Mouse (Mus musculus) limb, embryonic 12.5 days (tissue): ENCODE results near the gene Tmem88b. TPM values are rescaled to one million over a fixed set of nuclear protein-coding genes. Genes with fewer than 3 reads are reported as not detected.
"Not testable (repeated sequence)": the region's sequence is repeated elsewhere in the genome, so short reads cannot be mapped to it uniquely, and the experiment has no call there.

Source experiments
- ATAC-seq: fragments of 200-750 bp; cut with Nextera tagmentation; 2 replicates; pipeline ENCODE4 v1.8.0; 2017; ENCODE audit warnings: low read depth, moderate TSS enrichment; ENCODE audit not compliant: insufficient number of reproducible peaks, insufficient read depth, low FRiP score, low TSS enrichment
- H3K27ac ChIP-seq: fragments of 300-500 bp; sonication (generic); 2 replicates; pipeline ENCODE4 v1.5.1; 2016; ENCODE audit warnings: mild to moderate bottlenecking, moderate library complexity
- H3K27me3 ChIP-seq: fragments of 300-500 bp; sonication (generic); 2 replicates; pipeline ENCODE4 v1.6.1; 2016; ENCODE audit warnings: mild to moderate bottlenecking, moderate library complexity
- H3K36me3 ChIP-seq: fragments of 300-500 bp; sonication (generic); 2 replicates; pipeline ENCODE4 v1.6.1; 2016; ENCODE audit warnings: mild to moderate bottlenecking, moderate library complexity
- H3K4me1 ChIP-seq: fragments of 300-500 bp; sonication (generic); replicated peaks from 2 replicates; pipeline ENCODE4 v1.6.1; 2016
- H3K4me2 ChIP-seq: fragments of 300-500 bp; sonication (generic); 2 replicates; pipeline ENCODE4 v1.6.1; 2016; ENCODE audit warnings: mild to moderate bottlenecking, moderate library complexity
- H3K4me3 ChIP-seq: fragments of 300-500 bp; sonication (generic); replicated peaks from 2 replicates; pipeline ENCODE4 v1.5.1; 2016; ENCODE audit warnings: mild to moderate bottlenecking
- H3K9ac ChIP-seq: fragments of 300-500 bp; sonication (generic); replicated peaks from 2 replicates; pipeline ENCODE4 v1.6.1; 2016; ENCODE audit warnings: mild to moderate bottlenecking, moderate library complexity
- H3K9me3 ChIP-seq: fragments of 300-500 bp; sonication (generic); 2 replicates; pipeline ENCODE4 v1.6.1; 2016; ENCODE audit warnings: mild to moderate bottlenecking, moderate library complexity
- WGBS: fragments of 180-500 bp; shearing (Covaris S2); methylation state at CpG from one replicate; pipeline ENCODE4 v1.1.7; 2016; 5-methylcytosine and 5-hydroxymethylcytosine counted together
- polyA plus RNA-seq: library from polyadenylated mRNA; unstranded; fragments of >200 nt; fragmentation: Nextera tagmentation; extraction: Ambion mirVana; gene quantifications from 2 replicates; pipeline ENCODE4 v1.2.1, GENCODE M21; 2016

Tmem88b gene
- polyA plus RNA-seq, 1 experiment from 2014 or later = 0.50 TPM

- H3K27me3 ChIP-seq = no peaks in the 10 kb centered on the region
- peaks cover 27% of the 10 kb centered on the region for H3K4me1 ChIP-seq
- ATAC-seq = peak; percentile 93
- H3K27ac ChIP-seq = peak within 1 kb of the TSS; percentile 64
- peaks cover 23% of the 10 kb centered on the region for H3K36me3 ChIP-seq
- H3K9me3 ChIP-seq = no peaks in the 10 kb centered on the region
- H3K9ac ChIP-seq = peak within 1 kb of the TSS; percentile 82
- H3K4me3 ChIP-seq = peak within 1 kb of the TSS; percentile 89
- under 1% methylated on average over 68 of the region's 68 CpGs for WGBS
- peak within 1 kb of the TSS; percentile 97 for H3K4me2 ChIP-seq
Observed at GRCm38 (mm10) chr4:155760613-155761355, 24.9 kb downstream of the Tmem88b start, which contains the start of gene Atad3a. Atad3a (minus strand) TSS chr4:155761093.

- peaks cover 31% of the 10 kb centered on the region for H3K36me3 ChIP-seq
- no peak overlapping the region for H3K27ac ChIP-seq
- H3K4me2 ChIP-seq = peak overlapping the region; percentile 97
- peak overlapping the region; percentile 76 for H3K9ac ChIP-seq
- H3K4me1 ChIP-seq = peaks cover 27% of the 10 kb centered on the region
- ATAC-seq = no peak; the same call in 1 of the 2 replicates
- H3K4me3 ChIP-seq = peak overlapping the region; percentile 89
- H3K27me3 ChIP-seq = no peaks in the 10 kb centered on the region
- WGBS = 3% methylated on average over 10 of the region's 10 CpGs
- H3K9me3 ChIP-seq = no peaks in the 10 kb centered on the region
Observed at GRCm38 (mm10) chr4:155759862-155760612, 25.6 kb downstream of the Tmem88b start.

- no peak for ATAC-seq
- Histone ChIP-seq H3K4me2 (no peak overlapping the region), H3K27me3 (no peaks in the 10 kb centered on the region), H3K4me1 (peaks cover 26% of the 10 kb centered on the region), H3K36me3 (peaks cover 58% of the 10 kb centered on the region), H3K4me3 (no peak overlapping the region), H3K27ac (no peak overlapping the region), H3K9ac (no peak overlapping the region), H3K9me3 (no peaks in the 10 kb centered on the region)
- 95% methylated on average over 12 of the region's 12 CpGs for WGBS
Observed at GRCm38 (mm10) chr4:155757011-155757410, 28.7 kb downstream of the Tmem88b start.

GRCm38 (mm10) chr4:155746575-155747490, 38.8 kb downstream of the Tmem88b start:
- Histone ChIP-seq H3K4me1 (no peaks in the 10 kb centered on the region), H3K36me3 (peaks cover 99% of the 10 kb centered on the region)
- 90% methylated on average over 17 of the region's 17 CpGs for WGBS

DNA sequence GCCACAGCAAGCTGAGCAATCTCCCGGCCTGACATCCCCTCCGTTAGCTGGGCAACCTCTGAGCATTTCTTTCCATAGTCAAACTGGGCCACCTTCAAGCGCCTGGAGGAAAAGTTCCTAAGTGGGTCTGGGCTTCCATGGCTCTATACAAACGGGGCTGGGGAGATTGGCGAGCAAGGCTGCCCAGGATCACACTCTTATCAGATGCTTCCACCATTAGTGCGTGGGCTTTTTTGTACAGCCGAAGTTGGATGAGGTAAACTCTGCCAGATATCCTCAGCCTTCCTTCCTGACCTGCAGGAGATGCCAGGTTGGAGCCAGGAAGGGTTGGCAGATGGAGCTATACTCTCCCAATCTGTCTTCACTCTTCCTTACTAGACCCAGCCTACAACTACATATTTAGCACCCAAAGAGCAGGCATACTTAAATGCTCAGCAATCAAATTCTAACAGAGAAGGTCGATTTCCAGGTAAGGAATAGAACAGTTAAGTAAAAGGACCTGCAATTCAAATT, 39.6 kb downstream of the Tmem88b start:
- ATAC-seq = no peak
- peaks cover 99% of the 10 kb centered on the region for H3K36me3 ChIP-seq
- H3K27me3 ChIP-seq = no peaks in the 10 kb centered on the region
- H3K9me3 ChIP-seq = no peaks in the 10 kb centered on the region
- WGBS = 89% methylated on average over 8 of the region's 8 CpGs
- no peak overlapping the region for H3K4me3 ChIP-seq
- H3K27ac ChIP-seq = no peak overlapping the region
- H3K4me1 ChIP-seq = no peaks in the 10 kb centered on the region
- no peak overlapping the region for H3K4me2 ChIP-seq
- H3K9ac ChIP-seq = no peak overlapping the region

More at GRCm38 (mm10) chr4:155746575-155747490, 38.8 kb downstream of the Tmem88b start:
- Histone ChIP-seq H3K9ac (no peak overlapping the region), H3K4me2 (no peak overlapping the region), H3K9me3 (no peaks in the 10 kb centered on the region), H3K27ac (no peak overlapping the region), H3K27me3 (no peaks in the 10 kb centered on the region), H3K4me3 (no peak overlapping the region)
- no peak for ATAC-seq

DNA sequence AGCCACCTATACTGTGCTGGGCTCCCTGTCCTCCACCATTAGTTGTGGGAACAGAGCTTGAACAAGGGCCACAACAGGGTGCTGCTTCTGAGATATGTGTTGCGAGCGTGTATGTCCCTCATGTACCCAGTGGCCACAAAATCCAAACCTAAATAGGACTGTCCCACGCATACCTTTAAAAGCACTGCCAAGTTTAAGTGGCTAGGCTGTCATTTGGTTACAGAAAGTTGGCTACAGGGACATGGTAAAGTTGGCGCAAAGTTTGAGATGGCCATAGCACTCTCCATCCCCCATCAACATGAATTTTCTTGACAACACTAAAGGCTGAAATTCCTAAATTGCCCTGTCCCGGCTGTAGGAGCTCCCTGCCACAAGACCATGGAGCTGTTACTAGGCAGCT, 40.5 kb downstream of the Tmem88b start:
- no peak overlapping the region for H3K27ac ChIP-seq
- no peaks in the 10 kb centered on the region for H3K9me3 ChIP-seq
- 89% methylated on average over 5 of the region's 5 CpGs for WGBS
- no peaks in the 10 kb centered on the region for H3K4me1 ChIP-seq
- no peak overlapping the region for H3K4me2 ChIP-seq
- H3K4me3 ChIP-seq = no peak overlapping the region
- 0 out of 2 replicates have a peak overlapping the region, but pooled peaks have one; percentile 12 for H3K9ac ChIP-seq
- no peak for ATAC-seq
- peaks cover 99% of the 10 kb centered on the region for H3K36me3 ChIP-seq
- H3K27me3 ChIP-seq = no peaks in the 10 kb centered on the region

GRCm38 (mm10) chr4:155744474-155744873, 41.2 kb downstream of the Tmem88b start:
- H3K9ac ChIP-seq = no peak overlapping the region
- no peaks in the 10 kb centered on the region for H3K9me3 ChIP-seq
- H3K4me1 ChIP-seq = no peaks in the 10 kb centered on the region
- no peak for ATAC-seq
- H3K4me3 ChIP-seq = no peak overlapping the region
- H3K27ac ChIP-seq = no peak overlapping the region
- H3K36me3 ChIP-seq = peaks cover 99% of the 10 kb centered on the region
- WGBS = 91% methylated on average over 8 of the region's 8 CpGs
- H3K4me2 ChIP-seq = no peak overlapping the region
- no peaks in the 10 kb centered on the region for H3K27me3 ChIP-seq

DNA sequence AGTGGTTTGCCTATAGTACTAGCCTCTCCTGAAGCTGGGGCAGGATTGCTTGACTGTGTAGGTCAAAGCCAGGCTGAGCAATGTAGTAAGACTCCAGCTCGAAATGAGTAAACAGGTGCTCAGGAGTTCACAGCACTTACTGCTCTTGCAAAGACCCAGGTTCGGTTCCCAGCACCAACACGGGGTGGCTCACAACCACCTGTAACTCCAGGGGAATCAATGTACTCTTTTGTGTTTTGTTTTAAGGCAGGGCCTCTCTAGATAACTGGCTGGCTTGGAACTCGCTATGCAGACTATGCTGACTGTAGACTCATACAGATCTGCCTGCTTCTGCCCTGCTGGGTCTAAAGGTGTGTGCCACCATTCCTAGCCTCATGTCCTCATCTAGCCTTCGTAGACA, 43.0 kb downstream of the Tmem88b start:
- no peak overlapping the region for H3K4me3 ChIP-seq
- no peak overlapping the region for H3K9ac ChIP-seq
- WGBS = 95% methylated on average over 5 of the region's 5 CpGs
- no peaks in the 10 kb centered on the region for H3K27me3 ChIP-seq
- H3K36me3 ChIP-seq = peaks cover 97% of the 10 kb centered on the region
- H3K27ac ChIP-seq = no peak overlapping the region
- H3K4me2 ChIP-seq = no peak overlapping the region
- ATAC-seq = no peak
- no peaks in the 10 kb centered on the region for H3K9me3 ChIP-seq
- no peaks in the 10 kb centered on the region for H3K4me1 ChIP-seq

- not testable (repeated sequence) for H3K27ac ChIP-seq, H3K27me3 ChIP-seq, ATAC-seq, H3K4me2 ChIP-seq, H3K9ac ChIP-seq, H3K9me3 ChIP-seq, H3K4me3 ChIP-seq, H3K4me1 ChIP-seq
- peaks cover 91% of the 10 kb centered on the region for H3K36me3 ChIP-seq
- 90% methylated on average over 10 of the region's 10 CpGs for WGBS
Observed at GRCm38 (mm10) chr4:155740681-155741080, 45.0 kb downstream of the Tmem88b start.

DNA sequence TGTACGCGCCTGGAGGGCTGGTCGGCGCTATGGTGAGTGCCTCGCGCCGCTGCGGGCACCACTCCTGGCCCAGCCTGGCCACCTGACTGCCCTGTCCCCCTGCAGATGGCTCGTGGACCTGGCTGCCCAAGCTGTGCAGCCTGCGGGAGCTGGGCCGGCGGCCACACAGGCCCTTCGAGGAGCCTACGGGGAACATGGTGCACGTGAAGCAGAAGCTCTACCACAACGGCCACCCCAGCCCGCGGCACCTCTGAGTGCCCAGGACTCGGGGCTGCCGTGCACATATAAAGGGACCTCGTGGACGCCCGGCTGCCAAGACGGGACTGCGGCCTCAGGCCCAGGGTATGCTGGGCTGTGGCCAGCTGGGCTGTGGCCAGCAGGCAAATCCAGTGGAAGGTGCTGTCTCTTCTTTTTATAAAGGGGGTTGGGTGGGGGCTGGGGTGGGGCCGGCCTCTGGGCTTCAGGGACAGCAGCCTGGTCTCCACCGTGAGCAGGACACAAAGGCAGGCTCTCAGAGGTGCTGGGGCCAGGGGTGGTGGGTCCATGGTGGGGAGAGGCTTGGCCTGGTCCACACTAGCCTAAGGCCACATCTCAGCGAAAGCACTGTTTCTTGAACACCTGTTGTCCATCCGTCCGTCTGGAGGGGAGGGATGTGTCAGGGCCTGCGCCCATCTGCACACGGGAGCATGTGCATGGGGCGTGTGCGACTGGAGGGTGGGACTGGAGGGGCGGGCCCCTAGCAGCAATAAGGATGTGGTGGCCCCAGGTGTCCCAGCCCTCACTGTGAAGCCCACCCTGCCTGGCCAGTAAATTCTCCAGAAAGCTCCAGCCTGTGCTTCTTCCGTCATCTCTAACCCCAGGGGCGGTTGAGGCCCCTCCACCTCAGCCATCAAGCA, 45.7 kb downstream of the Tmem88b start:
- Histone ChIP-seq H3K27me3 (no peaks in the 10 kb centered on the region), H3K4me2 (no peak overlapping the region), H3K4me3 (no peak overlapping the region), H3K4me1 (peaks cover 10% of the 10 kb centered on the region), H3K27ac (no peak overlapping the region), H3K9ac (no peak overlapping the region), H3K9me3 (no peaks in the 10 kb centered on the region), H3K36me3 (peaks cover 84% of the 10 kb centered on the region)
- no peak for ATAC-seq
- 79% methylated on average over 37 of the region's 37 CpGs for WGBS
